29 mouse cellular contexts compared by ENCODE assay signal in the genomic region with DNA sequence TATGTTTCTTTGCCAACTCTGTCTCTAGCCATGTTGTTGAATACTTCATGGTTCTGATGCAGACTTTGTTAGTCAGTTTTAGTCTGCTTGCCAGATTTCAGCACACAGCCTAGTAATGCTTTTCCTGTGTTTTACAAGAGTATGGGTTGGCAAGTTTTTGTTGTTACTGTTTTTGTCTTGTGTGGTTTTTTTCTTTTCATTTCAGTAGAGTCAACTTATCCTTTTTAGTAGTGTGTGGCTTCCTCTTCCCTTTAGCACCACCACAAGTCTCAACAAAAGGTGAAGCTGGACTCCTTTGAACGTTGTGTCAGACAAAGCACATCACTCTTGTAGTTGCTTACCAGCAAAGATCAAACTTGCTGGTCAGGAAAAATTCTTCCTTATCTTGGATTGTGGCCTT. TPM values are rescaled to one million over a fixed set of nuclear protein-coding genes. Genes with fewer than 3 reads are reported as not detected.
DNase-seq lines count a peak whose midpoint lies in the region; ATAC-seq and TF ChIP-seq lines count a peak whose summit lies in the region.
"Had no signal": no experiment of that assay in that cellular context is flagged by ENCODE, and none has a peak within 500 bp of the region (broad histone marks: within the 10 kb centered on the region; RNA-seq: fewer than 3 reads in every experiment).

No protein-coding gene starts in this region.

- peak overlapping the region; percentile 35; the same call in 1 of the 2 replicates for H3K27ac ChIP-seq in spleen, adult 2 months (ENCODE audit: insufficient read depth, low read length)
- H3K27ac ChIP-seq in liver, embryonic 11.5 days (ENCODE audit: low read depth, low read length): no peak overlapping the region
- H3K27ac ChIP-seq: heart, embryonic 13.5 days; hindbrain, embryonic 14.5 days; liver, embryonic 13.5 days; midbrain, embryonic 13.5 days; neural tube, embryonic 15.5 days; stomach, embryonic 15.5 days had no signal

- TF ChIP-seq POLR2A in spleen, adult 2 months (IDR thresholded peaks at IDR 0.05; ENCODE audit: low read depth, low read length): no peak

- intact Hi-C loops in gastrocnemius, postnatal 36 days (cut with DNase I): no loop called here

- no peaks in the 10 kb centered on the region for H3K27me3 ChIP-seq in spleen, adult 2 months (ENCODE audit: control insufficient read depth, insufficient read depth, low read length)
- H3K27me3 ChIP-seq in liver, embryonic 11.5 days (replicated peaks; ENCODE audit: control insufficient read depth, insufficient read depth, low read length): no peaks in the 10 kb centered on the region
- H3K27me3 ChIP-seq: heart, embryonic 13.5 days; liver, embryonic 13.5 days; megakaryocyte, embryonic 14.5 days; midbrain, embryonic 13.5 days; neural tube, embryonic 15.5 days; stomach, embryonic 15.5 days had no signal

- no peaks in the 10 kb centered on the region for H3K9me3 ChIP-seq in liver, embryonic 11.5 days (ENCODE audit: control insufficient read depth, low read length)
- H3K9me3 ChIP-seq: heart, embryonic 13.5 days; liver, embryonic 13.5 days; megakaryocyte, embryonic 14.5 days; midbrain, embryonic 13.5 days; neural tube, embryonic 15.5 days; stomach, embryonic 15.5 days had no signal

- no peak overlapping the region for H3K4me3 ChIP-seq in spleen, adult 2 months (ENCODE audit: extremely low read depth, insufficient read depth, insufficient read length)
- no peak overlapping the region for H3K4me3 ChIP-seq in liver, embryonic 11.5 days (ENCODE audit: low read depth, low read length)
- H3K4me3 ChIP-seq: erythroblast, embryonic 14.5 days; heart, embryonic 13.5 days; liver, embryonic 13.5 days; megakaryocyte, embryonic 14.5 days; midbrain, embryonic 13.5 days; neural tube, embryonic 15.5 days; stomach, embryonic 15.5 days had no signal

- H3K9ac ChIP-seq in liver, embryonic 11.5 days (ENCODE audit: low read depth, low read length): no peak overlapping the region
- H3K9ac ChIP-seq: forebrain, postnatal 0 days; heart, embryonic 13.5 days; hindbrain, embryonic 14.5 days; liver, embryonic 13.5 days; midbrain, embryonic 13.5 days; neural tube, embryonic 15.5 days; stomach, embryonic 15.5 days had no signal

- peak in 1 of 2 experiments; percentile 23 for DNase-seq in spleen, adult 2 months (ENCODE audit: low read depth in 1 of 2, low spot score in 2 of 2)
- no peak for DNase-seq in spleen, postnatal 14 days (ENCODE audit: low spot score in 2 of 2)
- DNase-seq in thymus, postnatal 25 days: peak; percentile 19
- no peak for DNase-seq in thymus, postnatal 4 days
- peak; percentile 62 for DNase-seq in induced T-regulatory cell, adult 2 months (ENCODE audit: low read depth)
- no peak for DNase-seq in gastrocnemius, postnatal 36 days
- DNase-seq in liver, embryonic 11.5 days (ENCODE audit: low spot score): no peak
- DNase-seq in Muller cell, postnatal 12 days (ENCODE audit: inconsistent ontology term): no peak
- DNase-seq: adrenal gland, adult 2 months; adrenal gland, postnatal 36 days; cerebellum, adult 18-20 months; cerebellum, postnatal 10 days; forebrain, postnatal 0 days; heart, postnatal 10 days; kidney, adult 18-20 months; kidney, postnatal 36 days; left cerebral cortex, postnatal 4 days; liver, embryonic 13.5 days; lung, adult 18-20 months; lung, postnatal 4 days; right cerebral cortex, postnatal 25 days had no signal

- TF ChIP-seq CTCF in spleen, adult 2 months (IDR thresholded peaks at IDR 0.05; ENCODE audit: extremely low read depth, insufficient read depth, insufficient read length, insufficient replicate concordance): no peak

- H3K36me3 ChIP-seq in spleen, adult 2 months (ENCODE audit: control insufficient read depth, insufficient read depth, low read length): peaks cover 3% of the 10 kb centered on the region
- H3K36me3 ChIP-seq in liver, embryonic 11.5 days (ENCODE audit: control insufficient read depth, insufficient read depth, low read length): no peaks in the 10 kb centered on the region
- H3K36me3 ChIP-seq: heart, embryonic 13.5 days; liver, embryonic 13.5 days; midbrain, embryonic 13.5 days; stomach, embryonic 15.5 days had no signal

- no peak overlapping the region for H3K4me2 ChIP-seq in liver, embryonic 11.5 days
- H3K4me2 ChIP-seq: heart, embryonic 13.5 days; hindbrain, embryonic 14.5 days; liver, embryonic 13.5 days; midbrain, embryonic 13.5 days; neural tube, embryonic 15.5 days; stomach, embryonic 15.5 days had no signal

- WGBS in spleen, adult 2 months: 6% methylated on average over 1 of the region's 1 CpGs
- WGBS in liver, embryonic 11.5 days: 45% methylated on average over 1 of the region's 1 CpGs

- peaks cover 8% of the 10 kb centered on the region; the same call in 1 of the 2 replicates for H3K4me1 ChIP-seq in spleen, adult 2 months (ENCODE audit: control insufficient read depth, insufficient read depth, insufficient read length)
- no peaks in the 10 kb centered on the region for H3K4me1 ChIP-seq in liver, embryonic 11.5 days (replicated peaks; ENCODE audit: control insufficient read depth, insufficient read depth, low read length)
- H3K4me1 ChIP-seq: heart, embryonic 13.5 days; liver, embryonic 13.5 days; midbrain, embryonic 13.5 days; neural tube, embryonic 15.5 days; stomach, embryonic 15.5 days had no signal

- no peak for ATAC-seq in liver, embryonic 11.5 days (replicated peaks; ENCODE audit: low FRiP score)
- ATAC-seq: forebrain, postnatal 0 days; lung, postnatal 0 days; midbrain, embryonic 13.5 days had no signal

RNA-seq across cellular contexts. Expression of a gene that starts 28.6 kb away (rescaled TPM):
- 16.6 and 17.2 TPM in 2 replicates for polyA plus RNA-seq in spleen, adult 2 months (2012; rRNA removed)
- 10 to 100 TPM; 19.4 to 26.0 TPM for total RNA-seq in gastrocnemius, postnatal 36 days (2021)
- polyA plus RNA-seq in liver, embryonic 11.5 days (2014; fragmentation: Nextera tagmentation; extraction: Ambion mirVana): 44.0 TPM in 2 replicates

RNA-seq across cellular contexts. Expression of a gene that starts 36.8 kb away (rescaled TPM):
- polyA plus RNA-seq in spleen, adult 2 months (2012; rRNA removed): 4.5 and 5.4 TPM in 2 replicates
- 10 to 100 TPM; 20.9 to 34.0 TPM for total RNA-seq in gastrocnemius, postnatal 36 days (2021)
- polyA plus RNA-seq in liver, embryonic 11.5 days (2014; fragmentation: Nextera tagmentation; extraction: Ambion mirVana): 1.8 and 2.4 TPM in 2 replicates

Comparison
In these comparisons a context has a peak if more than half of its experiments do, and no peak if none do; other contexts are left out.
1. DNase-seq: peak in thymus, postnatal 25 days (single experiment) and induced T-regulatory cell, adult 2 months (single experiment); none in spleen, postnatal 14 days (0 of 2), thymus, postnatal 4 days (single experiment), gastrocnemius, postnatal 36 days (0 of 2), liver, embryonic 11.5 days (single experiment) and Muller cell, postnatal 12 days (single experiment).